Mouse (Mus musculus): ENCODE results near the gene St3gal3.

GRCm38 (mm10) chr4:118109649-118110048 is 25.1 kb downstream of the St3gal3 start:
- TF ChIP-seq POLR2A (IDR thresholded peaks at IDR 0.05; ENCODE audit: low read depth, low read length): no peak
- no peak for TF ChIP-seq CTCF (IDR thresholded peaks at IDR 0.05; ENCODE audit: extremely low read depth, insufficient read depth, insufficient read length, insufficient replicate concordance)
